Mouse (Mus musculus): ENCODE results near the gene Soat2. TPM values are rescaled to one million over a fixed set of nuclear protein-coding genes. Genes with fewer than 3 reads are reported as not detected.

Gene Soat2
- polyA plus RNA-seq (2021; fragmentation: Nextera tagmentation): 0.05 and 0.12 TPM in 2 replicates
- long read RNA-seq, experiment 1: 0 reads
- long read RNA-seq, experiment 2: 0 reads

DNA sequence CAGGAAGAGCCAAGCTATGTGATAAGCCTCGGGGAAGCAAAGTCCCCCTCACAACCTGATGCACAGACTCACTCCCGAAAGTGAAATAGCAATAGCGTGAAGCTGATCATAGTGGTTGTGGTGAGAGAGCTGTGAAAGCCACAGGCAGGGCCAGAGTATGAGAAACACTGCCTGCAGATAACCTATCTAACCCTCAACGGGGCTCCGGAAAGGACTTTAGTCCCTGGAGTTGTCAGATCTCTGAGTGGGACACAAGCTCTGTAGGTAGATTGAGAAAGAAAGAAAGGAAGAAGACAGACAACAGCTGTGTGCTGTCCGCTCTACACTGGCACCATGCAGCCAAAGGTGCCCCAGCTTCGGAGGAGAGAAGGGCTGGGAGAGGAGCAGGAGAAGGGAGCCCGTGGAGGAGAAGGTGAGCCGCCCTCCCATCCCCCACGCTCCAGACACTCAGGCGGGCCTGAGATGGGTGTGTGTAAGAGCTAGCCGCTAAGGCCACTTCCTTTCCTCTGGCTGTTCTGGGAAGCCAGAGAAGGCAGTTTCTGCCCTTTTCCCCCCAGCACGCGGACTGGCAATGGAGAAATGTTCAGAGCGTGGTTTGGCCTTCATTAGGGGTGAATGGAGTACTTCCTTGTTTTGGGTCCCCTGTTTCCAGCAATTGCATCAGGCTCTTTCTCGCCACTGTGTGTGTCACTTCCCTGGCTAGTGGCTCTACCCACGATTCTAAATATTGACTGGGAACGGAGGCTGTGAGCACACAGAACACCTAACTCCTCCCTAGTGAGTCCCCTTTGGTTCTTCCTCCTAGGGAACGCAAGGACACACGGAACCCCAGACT, at the start of gene Soat2:
TSS of gene Soat2 (plus strand) at position 226 of the 835 bp plus-strand sequence.

DNA sequence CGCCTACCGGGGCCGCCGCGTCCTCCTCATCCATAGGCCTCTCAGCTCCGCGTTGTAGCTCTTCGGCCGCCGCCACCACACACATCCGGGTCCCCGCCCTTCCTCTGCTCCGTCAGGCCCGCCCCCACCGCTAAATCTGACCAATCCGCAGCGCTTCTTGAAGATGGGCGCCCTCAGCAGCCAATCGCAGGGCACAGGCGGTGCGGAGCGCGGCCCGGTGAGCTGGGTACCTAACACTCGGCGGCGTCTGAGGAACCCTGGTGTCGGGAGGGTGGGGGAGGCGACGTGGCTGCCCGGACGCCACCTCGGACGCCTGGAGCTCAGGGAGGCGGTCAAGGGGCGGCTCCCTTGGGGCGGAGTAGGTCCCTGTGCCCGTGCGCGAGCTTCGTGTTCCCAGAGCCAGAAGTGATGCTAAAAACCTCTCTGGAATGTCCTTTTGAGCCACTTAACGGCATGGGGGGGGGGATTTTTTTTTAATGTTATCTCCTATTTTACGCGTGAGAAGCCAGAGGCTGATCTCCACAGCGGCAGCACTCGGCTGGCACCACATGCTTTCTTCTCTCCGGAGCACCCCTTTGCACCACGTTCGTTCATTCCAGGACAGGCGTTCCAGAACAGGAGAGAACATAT, 14.1 kb upstream of the Soat2 start, which contains the start of gene Spryd3:
TSS of gene Spryd3 (minus strand) at position 106 of the 630 bp plus-strand sequence.

GRCm38 (mm10) chr15:102144274-102144711, 6.0 kb upstream of the Soat2 start, which contains the start of gene Igfbp6:
Igfbp6 (plus strand) TSS chr15:102144362.

GRCm38 (mm10) chr15:102202971-102203834, 52.9 kb downstream of the Soat2 start, which contains the start of gene Zfp740:
Zfp740 (plus strand) TSS chr15:102203249.

GRCm38 (mm10) chr15:102204674-102205505, 54.6 kb downstream of the Soat2 start, which contains the start of gene Csad:
Csad (minus strand) TSS chr15:102204724.

Other genes starting within 250 kb of the Soat2 start
- not detected in 2 replicates for gene Krt4, start 225.8 kb upstream of the Soat2 start, polyA plus RNA-seq (2021; fragmentation: Nextera tagmentation)
- 0.12 TPM in 1 of 2 replicates, not detected in the other for gene Krt79, start 210.2 kb upstream of the Soat2 start, polyA plus RNA-seq (2021; fragmentation: Nextera tagmentation)
- not detected in 2 replicates for gene Krt78, start 196.2 kb upstream of the Soat2 start, polyA plus RNA-seq (2021; fragmentation: Nextera tagmentation)
- gene Krt8, start 146.0 kb upstream of the Soat2 start, polyA plus RNA-seq (2021; fragmentation: Nextera tagmentation): 0.09 and 0.16 TPM in 2 replicates
- 0.41 and 1.1 TPM in 2 replicates for gene Krt18, start 122.3 kb upstream of the Soat2 start, polyA plus RNA-seq (2021; fragmentation: Nextera tagmentation)
- 63.4 and 70.1 TPM in 2 replicates for gene Eif4b, start 76.8 kb upstream of the Soat2 start, polyA plus RNA-seq (2021; fragmentation: Nextera tagmentation)
- gene Tns2, start 50.1 kb upstream of the Soat2 start, polyA plus RNA-seq (2021; fragmentation: Nextera tagmentation): 4.7 and 7.1 TPM in 2 replicates
- gene Spryd3, start 14.3 kb upstream of the Soat2 start, polyA plus RNA-seq (2021; fragmentation: Nextera tagmentation): 30.7 and 78.8 TPM in 2 replicates
- 189 and 214 TPM in 2 replicates for gene Igfbp6, start 6.2 kb upstream of the Soat2 start, polyA plus RNA-seq (2021; fragmentation: Nextera tagmentation)
- gene Zfp740, start 52.7 kb downstream of the Soat2 start, polyA plus RNA-seq (2021; fragmentation: Nextera tagmentation): 5.6 and 12.1 TPM in 2 replicates
- 17.3 and 23.7 TPM in 2 replicates for gene Csad, start 54.2 kb downstream of the Soat2 start, polyA plus RNA-seq (2021; fragmentation: Nextera tagmentation)
- 0.84 and 1.1 TPM in 2 replicates for gene Itgb7, start 81.4 kb downstream of the Soat2 start, polyA plus RNA-seq (2021; fragmentation: Nextera tagmentation)
- 1.8 and 2.6 TPM in 2 replicates for gene Rarg, start 107.0 kb downstream of the Soat2 start, polyA plus RNA-seq (2021; fragmentation: Nextera tagmentation)
- not detected in 2 replicates for gene Gm9918, start 120.0 kb downstream of the Soat2 start, polyA plus RNA-seq (2021; fragmentation: Nextera tagmentation)
- gene Mfsd5, start 128.9 kb downstream of the Soat2 start, polyA plus RNA-seq (2021; fragmentation: Nextera tagmentation): 27.4 and 84.9 TPM in 2 replicates
- 0.29 and 1.3 TPM in 2 replicates for gene Espl1, start 145.7 kb downstream of the Soat2 start, polyA plus RNA-seq (2021; fragmentation: Nextera tagmentation)
- 1,254 and 1,594 TPM in 2 replicates for gene Pfdn5, start 175.6 kb downstream of the Soat2 start, polyA plus RNA-seq (2021; fragmentation: Nextera tagmentation)
- gene Myg1, start 181.2 kb downstream of the Soat2 start, polyA plus RNA-seq (2021; fragmentation: Nextera tagmentation): 60.7 and 68.7 TPM in 2 replicates
- gene Aaas, start 200.2 kb downstream of the Soat2 start, polyA plus RNA-seq (2021; fragmentation: Nextera tagmentation): 13.0 and 15.3 TPM in 2 replicates
- gene Sp7, start 216.7 kb downstream of the Soat2 start, polyA plus RNA-seq (2021; fragmentation: Nextera tagmentation): 0.74 and 0.84 TPM in 2 replicates

All from left cerebral cortex, adult 6 months (tissue).